In genomic region chr4:68910942-68911341, GRCm38 (mm10) we compare ENCODE assay signal across 31 mouse cellular contexts. TPM values are rescaled to one million over a fixed set of nuclear protein-coding genes. Genes with fewer than 3 reads are reported as not detected.
DNase-seq lines count a peak whose midpoint lies in the region; ATAC-seq lines count a peak whose summit lies in the region.
"Had no signal": no experiment of that assay in that cellular context is flagged by ENCODE, and none has a peak within 500 bp of the region (broad histone marks: within the 10 kb centered on the region; RNA-seq: fewer than 3 reads in every experiment).

No protein-coding gene starts in this region.

- H3K27ac ChIP-seq in liver, embryonic 11.5 days (ENCODE audit: low read depth, low read length), result no peak overlapping the region
- H3K27ac ChIP-seq: embryonic facial prominence, embryonic 13.5 days; kidney, embryonic 15.5 days; stomach, embryonic 15.5 days had no signal

- H3K9me3 ChIP-seq in liver, embryonic 11.5 days (ENCODE audit: control insufficient read depth, low read length), result no peaks in the 10 kb centered on the region
- H3K9me3 ChIP-seq: embryonic facial prominence, embryonic 13.5 days; kidney, embryonic 15.5 days; stomach, embryonic 15.5 days had no signal

- H3K4me1 ChIP-seq in liver, embryonic 11.5 days (replicated peaks; ENCODE audit: control insufficient read depth, insufficient read depth, low read length), result no peaks in the 10 kb centered on the region
- H3K4me1 ChIP-seq: kidney, embryonic 15.5 days; stomach, embryonic 15.5 days had no signal

- ATAC-seq in frontal cortex, adult (ENCODE audit: low TSS enrichment), result peak; percentile 62
- ATAC-seq in liver, embryonic 11.5 days (replicated peaks; ENCODE audit: low FRiP score), result no peak
- ATAC-seq: forebrain, embryonic 16.5 days; hindbrain, embryonic 16.5 days; midbrain, embryonic 16.5 days had no signal

- WGBS in liver, embryonic 11.5 days, result 58% methylated on average over 3 of the region's 3 CpGs

- no peak for DNase-seq in frontal cortex, postnatal 14 days (ENCODE audit: low spot score in 2 of 2)
- peak; percentile 53 for DNase-seq in left cerebral cortex, adult 11 months (ENCODE audit: low spot score)
- no peak for DNase-seq in left cerebral cortex, postnatal 4 days
- DNase-seq in brain, adult 2 months (ENCODE audit: low read depth, low spot score), result peak; percentile 81
- DNase-seq in left cerebral cortex, postnatal 14 days (ENCODE audit: low spot score in 2 of 2), result peak; percentile 22 to 55
- no peak for DNase-seq in liver, embryonic 11.5 days (ENCODE audit: low spot score)
- no peak for DNase-seq in ovary, postnatal 36 days (ENCODE audit: low spot score)
- DNase-seq: adrenal gland, adult 2 months; adrenal gland, postnatal 36 days; cerebellum, adult 9-10 months; embryo, embryonic 11 days; heart, postnatal 14 days; kidney, adult 18-20 months; kidney, postnatal 25 days; lung, postnatal 36 days; right cerebral cortex, postnatal 14 days; thymus, adult 18-20 months; thymus, postnatal 25 days had no signal

- H3K4me2 ChIP-seq in liver, embryonic 11.5 days, result no peak overlapping the region
- H3K4me2 ChIP-seq: embryonic facial prominence, embryonic 13.5 days; kidney, embryonic 15.5 days; midbrain, embryonic 11.5 days; stomach, embryonic 15.5 days had no signal

- intact Hi-C loops in left cerebral cortex, postnatal 4 days (cut with DNase I), result no loop called here
- intact Hi-C loops in left cerebral cortex, postnatal 14 days (cut with DNase I), result no loop called here

- H3K4me3 ChIP-seq in liver, embryonic 11.5 days (ENCODE audit: low read depth, low read length), result no peak overlapping the region
- H3K4me3 ChIP-seq: embryonic facial prominence, embryonic 13.5 days; erythroblast, embryonic 14.5 days; kidney, embryonic 15.5 days; stomach, embryonic 15.5 days had no signal

- no peaks in the 10 kb centered on the region for H3K27me3 ChIP-seq in liver, embryonic 11.5 days (replicated peaks; ENCODE audit: control insufficient read depth, insufficient read depth, low read length)
- H3K27me3 ChIP-seq: embryonic facial prominence, embryonic 13.5 days; kidney, embryonic 15.5 days; stomach, embryonic 15.5 days had no signal

- H3K9ac ChIP-seq in liver, embryonic 11.5 days (ENCODE audit: low read depth, low read length), result no peak overlapping the region
- H3K9ac ChIP-seq: embryonic facial prominence, embryonic 13.5 days; kidney, embryonic 15.5 days; stomach, embryonic 15.5 days had no signal

- H3K36me3 ChIP-seq in liver, embryonic 11.5 days (ENCODE audit: control insufficient read depth, insufficient read depth, low read length), result no peaks in the 10 kb centered on the region
- H3K36me3 ChIP-seq: embryonic facial prominence, embryonic 13.5 days; kidney, embryonic 15.5 days; stomach, embryonic 15.5 days had no signal

RNA-seq across cellular contexts. Expression of gene Brinp1, which starts 43.3 kb away (rescaled TPM):
- 100 to 1,000 TPM; 127 to 133 TPM for total RNA-seq in left cerebral cortex, postnatal 4 days (2021)
- total RNA-seq in left cerebral cortex, postnatal 14 days (2021), result 100 to 1,000 TPM; 280 to 309 TPM
- 4.8 and 5.2 TPM in 2 replicates for polyA plus RNA-seq in liver, embryonic 11.5 days (2014; fragmentation: Nextera tagmentation; extraction: Ambion mirVana)
- total RNA-seq: liver, adult 2 months; megakaryocyte, adult 5-6 weeks; MEL; neutrophil, adult 5-6 weeks had no signal
- polyA plus RNA-seq: erythroblast, embryonic 14.5 days; liver, adult 2 months had no signal

Comparison
In these comparisons a context has a peak if more than half of its experiments do, and no peak if none do; other contexts are left out.
1. DNase-seq: peak in left cerebral cortex, adult 11 months (single experiment), brain, adult 2 months (single experiment) and left cerebral cortex, postnatal 14 days (2 of 2); none in frontal cortex, postnatal 14 days (0 of 2), left cerebral cortex, postnatal 4 days (single experiment), liver, embryonic 11.5 days (single experiment) and ovary, postnatal 36 days (single experiment).